Mouse (Mus musculus): ENCODE results near the gene Slc29a4.

- TF ChIP-seq POLR2A (IDR thresholded peaks at IDR 0.05; ENCODE audit: insufficient read depth, low read length) (no peak), CTCF (IDR thresholded peaks at IDR 0.05; ENCODE audit: low read depth, low read length) (no peak), EP300 (IDR thresholded peaks at IDR 0.05; ENCODE audit: insufficient read depth, low read depth, low read length) (no peak)
Observed at GRCm38 (mm10) chr5:142715059-142715458, 22.7 kb downstream of the Slc29a4 start.
